Mouse (Mus musculus): ENCODE data around the gene Lyl1. TPM values are rescaled to one million over a fixed set of nuclear protein-coding genes. Genes with fewer than 3 reads are reported as not detected.
A peak's percentile ranks its signal among the peaks of the same experiment; 100 is the strongest.

The Lyl1 gene
- total RNA-seq, 2 experiments from 2014 or later = 8.4 to 9.1 TPM

DNA sequence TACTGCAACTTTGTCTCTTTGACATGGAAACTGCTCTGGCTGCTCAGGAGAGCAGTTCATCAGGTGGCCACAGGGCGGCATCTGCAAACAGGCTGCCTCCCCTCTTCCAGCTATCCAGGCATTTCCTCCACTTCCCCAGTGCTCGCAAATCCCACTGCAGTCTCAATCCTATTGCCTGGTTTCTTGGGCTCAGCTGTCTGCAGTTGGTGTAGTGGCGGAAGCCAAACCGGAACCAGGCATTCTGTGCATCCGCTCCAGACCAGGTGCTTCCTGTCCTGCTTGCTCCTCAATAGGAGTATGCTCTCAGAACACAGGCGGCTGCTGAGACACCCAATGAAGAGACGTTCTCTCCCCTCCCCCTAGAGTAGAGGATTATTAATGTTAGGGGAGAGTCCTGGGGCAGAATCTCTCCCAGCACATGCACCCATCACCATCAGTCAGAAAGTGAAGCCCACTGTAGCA, 1.4 kb upstream of the Lyl1 start:
- intact Hi-C loops (cut with DNase I) = loop anchor here (2.0 kb wide), 1 partner anchor 113 kb away; no protein-coding TSS in a partner anchor
- DNase-seq = peak; percentile 83 to 85

DNA sequence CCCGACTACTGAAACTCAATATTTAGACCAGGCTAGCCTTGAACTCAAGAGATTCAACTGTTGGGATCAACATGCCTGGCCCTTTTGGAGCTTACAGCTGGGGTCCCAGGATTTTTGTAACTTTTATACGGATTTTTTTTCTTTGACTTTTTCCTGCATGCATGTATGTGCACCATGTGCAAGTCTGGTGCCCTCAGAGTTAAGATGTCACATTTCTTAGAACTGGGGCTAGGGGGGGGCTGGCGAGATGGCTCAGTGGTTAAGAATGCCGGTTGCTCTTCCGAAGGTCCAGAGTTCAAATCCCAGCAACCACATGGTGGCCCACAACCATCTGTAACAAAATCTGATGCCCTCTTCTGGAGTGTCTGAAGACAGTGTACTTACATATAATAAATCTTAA, 731 bp upstream of the Lyl1 start:
- intact Hi-C loops (cut with DNase I) = no loop called here
- DNase-seq = no peak

DNA sequence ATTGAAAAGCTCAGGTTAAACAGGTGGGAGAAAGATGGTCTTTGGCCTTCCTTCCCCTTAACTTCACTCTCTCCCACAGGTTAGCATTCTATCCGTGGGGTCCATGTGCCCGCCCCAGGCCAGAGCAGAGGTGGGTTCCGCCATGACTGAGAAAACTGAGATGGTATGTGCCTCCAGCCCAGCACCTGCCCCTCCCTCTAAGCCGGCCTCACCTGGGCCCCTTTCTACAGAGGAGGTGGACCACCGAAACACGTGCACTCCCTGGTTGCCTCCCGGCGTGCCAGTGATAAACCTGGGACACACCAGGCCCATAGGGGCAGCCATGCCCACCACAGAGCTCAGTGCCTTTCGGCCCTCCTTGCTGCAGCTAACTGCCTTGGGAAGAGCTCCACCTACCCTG, 1.3 kb downstream of the Lyl1 start:
- intact Hi-C loops (cut with DNase I) = loop anchor here (2.0 kb wide), 1 partner anchor 42 kb away; no protein-coding TSS in a partner anchor
- peak in 1 of 2 experiments; percentile 19 for DNase-seq

DNA sequence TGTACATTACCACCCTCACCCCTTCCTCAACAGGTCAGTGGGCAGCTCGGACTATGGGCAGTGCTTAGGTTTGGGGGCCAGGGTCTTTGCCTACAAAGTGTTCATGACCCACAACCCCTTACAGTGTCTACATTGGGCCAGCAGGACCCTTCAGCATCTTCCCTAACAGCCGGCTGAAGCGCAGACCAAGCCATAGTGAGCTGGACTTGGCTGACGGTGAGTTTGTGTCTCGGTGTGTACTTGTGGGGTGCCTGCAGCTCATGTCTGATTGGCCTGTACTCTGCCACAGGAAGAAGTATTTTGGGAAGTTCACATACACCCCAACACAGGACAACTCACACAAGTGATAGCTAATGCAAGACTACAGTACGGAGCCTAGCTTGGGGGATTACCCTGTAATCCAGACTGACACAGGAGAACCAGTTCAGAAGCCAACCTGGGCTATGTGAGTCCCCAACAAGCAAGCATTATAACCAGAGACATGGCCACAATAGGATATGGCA, 1.8 kb downstream of the Lyl1 start:
- DNase-seq = no peak
- intact Hi-C loops (cut with DNase I) = loop anchor here (2.0 kb wide), 1 partner anchor 42 kb away; no protein-coding TSS in a partner anchor

DNA sequence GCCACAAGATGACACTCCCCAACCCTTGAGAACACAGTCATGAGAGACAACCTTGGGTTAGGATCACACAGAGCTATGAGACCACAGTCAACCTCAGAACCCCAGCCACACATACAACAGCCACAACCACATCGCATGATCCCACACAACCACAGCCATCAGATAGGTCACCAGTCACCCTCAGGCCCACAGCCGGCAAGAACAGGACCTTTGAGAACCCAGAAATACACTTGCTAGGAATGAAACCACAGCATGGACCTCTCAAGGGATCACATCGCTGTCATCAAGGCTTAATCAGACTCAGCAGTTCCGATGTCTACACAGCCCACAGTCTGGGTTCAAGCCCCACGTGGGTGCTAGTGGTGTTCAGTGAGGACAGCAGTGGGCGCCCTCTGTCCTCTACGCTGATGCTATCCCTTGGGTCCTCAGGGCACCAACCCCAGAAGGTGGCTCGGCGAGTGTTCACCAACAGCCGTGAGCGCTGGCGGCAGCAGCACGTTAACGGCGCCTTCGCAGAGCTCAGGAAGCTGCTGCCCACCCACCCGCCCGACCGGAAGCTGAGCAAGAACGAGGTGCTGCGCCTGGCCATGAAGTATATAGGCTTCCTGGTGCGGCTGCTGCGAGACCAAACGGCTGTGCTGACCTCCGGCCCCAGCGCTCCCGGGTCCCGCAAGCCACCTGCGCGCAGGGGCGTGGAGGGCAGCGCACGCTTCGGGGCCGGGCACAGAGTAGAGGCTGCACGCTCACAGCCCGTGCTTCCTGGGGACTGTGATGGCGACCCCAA, 2.4 kb downstream of the Lyl1 start:
- peak in 1 of 2 experiments; percentile 37 for DNase-seq
- intact Hi-C loops (cut with DNase I) = loop anchor here (2.0 kb wide), 1 partner anchor 43 kb away; no protein-coding TSS in a partner anchor

DNA sequence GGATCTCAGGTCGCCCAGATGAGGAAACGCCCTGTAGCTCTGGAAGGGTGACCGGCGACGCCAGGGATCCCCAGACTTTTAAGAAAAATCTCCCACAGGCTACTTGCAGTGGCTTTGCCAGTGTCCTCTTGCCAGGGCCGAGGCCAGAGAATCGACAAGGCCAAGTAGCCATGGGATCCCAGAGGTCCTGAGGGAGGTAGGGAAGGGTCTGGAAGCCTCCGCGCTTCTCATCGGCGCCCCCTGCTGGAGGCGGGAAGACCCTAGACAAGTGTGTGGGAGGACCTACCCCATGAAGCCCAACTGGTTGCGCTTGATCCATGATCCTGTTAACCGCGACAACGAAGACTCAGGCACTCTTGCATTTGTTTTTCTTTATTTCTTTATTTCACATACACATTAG, 3.1 kb downstream of the Lyl1 start:
- DNase-seq = peak; percentile 87 to 91
- intact Hi-C loops (cut with DNase I) = no loop called here

DNA sequence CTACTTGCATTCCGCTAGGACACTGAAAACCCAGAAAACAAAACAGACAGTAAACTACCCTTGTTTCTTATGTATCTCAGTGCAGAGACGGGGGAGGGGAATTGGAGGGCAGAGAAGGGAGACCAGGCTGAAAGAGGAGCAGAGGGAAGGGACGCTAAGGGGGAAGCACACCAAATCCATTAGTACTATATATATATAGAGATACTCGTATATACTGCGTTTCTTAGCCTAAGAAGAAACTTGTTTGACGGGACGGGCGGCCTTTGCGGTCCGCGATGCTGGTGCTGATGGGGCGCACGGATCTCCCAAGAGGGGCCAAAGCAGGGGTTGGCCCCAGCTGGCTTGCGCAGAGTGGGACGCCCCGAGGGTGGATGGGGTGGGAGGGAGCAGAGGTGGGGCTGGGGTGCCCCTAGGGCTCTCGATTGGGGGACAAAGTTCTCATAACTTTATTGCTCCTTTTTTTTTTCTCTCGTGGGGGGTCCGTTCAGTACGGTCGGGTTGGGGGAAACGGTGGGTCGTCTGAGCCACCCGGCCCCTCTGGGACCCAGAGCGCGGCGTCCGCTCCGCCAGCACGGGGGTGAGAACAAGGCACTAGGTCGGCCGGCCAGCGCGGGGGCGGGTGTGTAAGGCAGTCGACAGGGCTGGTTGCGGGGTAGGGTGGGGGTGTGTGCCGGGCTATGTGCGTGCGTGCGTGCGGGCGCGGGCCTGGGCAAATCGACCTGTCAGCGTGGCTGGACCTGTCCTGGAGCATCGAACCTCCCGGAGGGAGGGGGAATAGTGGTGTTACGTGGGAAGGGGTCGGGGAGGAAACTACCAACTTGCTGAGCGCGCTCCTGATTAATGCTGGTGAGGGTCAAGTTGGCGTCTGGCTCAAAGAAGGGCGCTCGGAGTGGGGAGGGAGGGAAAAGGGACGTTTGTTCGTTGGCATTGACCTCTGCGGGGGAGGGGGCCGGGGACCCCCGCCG, 3.9 kb downstream of the Lyl1 start:
- DNase-seq = peak in 1 of 2 experiments; percentile 58
- intact Hi-C loops (cut with DNase I) = no loop called here

DNA sequence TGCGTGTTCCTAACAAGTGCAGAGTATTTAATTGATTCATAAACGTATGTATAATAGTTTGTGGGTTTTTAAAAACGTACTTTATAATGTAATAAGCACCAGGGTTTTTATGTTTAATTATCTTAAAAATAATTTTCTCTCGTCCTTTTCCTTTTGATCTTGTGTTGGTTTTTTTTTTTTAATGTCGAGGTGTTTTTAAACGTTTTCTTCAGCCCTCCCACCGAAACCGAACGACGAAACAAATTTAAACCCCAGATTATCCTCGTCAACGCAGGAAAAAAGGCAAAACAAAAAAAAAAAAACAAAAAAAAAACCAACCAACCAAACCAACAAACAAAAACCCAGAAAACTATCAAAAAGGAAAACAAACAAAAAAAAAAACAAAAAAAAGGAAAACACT, 4.7 kb downstream of the Lyl1 start:
- intact Hi-C loops (cut with DNase I) = no loop called here
- DNase-seq = no peak

DNA sequence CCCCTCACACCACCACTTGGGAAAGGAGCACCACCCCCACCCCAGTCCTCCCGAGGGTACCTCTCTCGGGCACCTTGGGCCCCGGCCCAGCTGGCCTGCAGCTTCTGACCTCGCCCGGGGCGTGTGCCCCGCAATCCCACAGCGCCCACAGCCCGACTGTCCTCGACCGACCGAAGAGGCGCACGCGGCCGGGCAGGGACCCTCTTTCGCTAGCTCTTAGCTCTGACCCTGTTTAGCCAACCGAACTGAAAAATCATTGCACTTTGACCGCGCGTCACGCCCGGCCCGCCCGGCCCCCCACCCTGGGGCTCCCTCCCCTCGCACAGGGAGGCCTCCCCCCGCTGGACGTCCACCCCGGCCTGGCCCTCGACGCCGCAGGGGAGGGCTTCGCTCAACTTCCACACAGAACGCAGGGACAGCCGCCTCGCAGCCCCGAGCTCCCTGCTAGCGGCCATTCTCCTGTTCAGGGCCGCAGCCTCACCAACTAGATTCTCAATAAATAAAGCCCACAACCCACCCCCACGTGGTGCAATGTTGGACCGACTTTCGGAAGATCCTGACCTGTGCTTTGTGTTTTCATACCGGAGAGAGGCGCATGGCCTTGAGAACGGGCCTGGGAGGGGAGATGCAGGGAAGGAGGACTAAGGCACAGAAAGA, 5.5 kb downstream of the Lyl1 start:
- DNase-seq = peak; percentile 50 to 55
- intact Hi-C loops (cut with DNase I) = no loop called here

DNA sequence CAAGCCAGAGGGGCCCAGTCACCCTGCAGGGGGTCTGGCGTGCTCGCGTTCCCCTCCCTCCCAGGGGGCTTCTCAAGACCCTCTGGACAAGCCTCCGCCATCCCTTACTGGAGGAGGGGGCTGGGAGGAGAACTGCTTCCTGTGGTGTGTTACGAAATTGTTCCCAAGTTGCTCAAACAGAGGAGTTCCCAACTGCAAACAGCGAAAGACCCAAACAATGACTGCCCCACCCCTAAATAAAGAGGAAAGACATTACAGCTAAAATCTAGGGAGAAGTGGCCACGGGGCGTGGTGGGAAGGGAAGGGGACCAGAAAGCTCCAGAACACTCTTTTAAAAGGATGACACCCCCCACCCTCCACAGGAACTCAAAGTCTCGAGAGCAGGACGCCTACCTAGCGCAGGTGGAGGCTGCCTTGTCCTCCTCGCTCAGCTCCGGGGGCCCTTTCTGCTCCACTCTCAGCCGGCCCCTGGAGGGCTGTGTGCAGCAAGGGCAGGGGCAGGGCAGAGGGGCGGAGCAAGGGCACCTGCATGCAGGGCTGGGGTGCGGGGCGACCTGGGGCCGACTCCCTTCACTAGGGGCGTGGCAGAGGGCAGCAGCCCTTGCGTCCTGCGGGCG, 6.1 kb downstream of the Lyl1 start:
- DNase-seq = peak; percentile 50 to 51
- intact Hi-C loops (cut with DNase I) = no loop called here

DNA sequence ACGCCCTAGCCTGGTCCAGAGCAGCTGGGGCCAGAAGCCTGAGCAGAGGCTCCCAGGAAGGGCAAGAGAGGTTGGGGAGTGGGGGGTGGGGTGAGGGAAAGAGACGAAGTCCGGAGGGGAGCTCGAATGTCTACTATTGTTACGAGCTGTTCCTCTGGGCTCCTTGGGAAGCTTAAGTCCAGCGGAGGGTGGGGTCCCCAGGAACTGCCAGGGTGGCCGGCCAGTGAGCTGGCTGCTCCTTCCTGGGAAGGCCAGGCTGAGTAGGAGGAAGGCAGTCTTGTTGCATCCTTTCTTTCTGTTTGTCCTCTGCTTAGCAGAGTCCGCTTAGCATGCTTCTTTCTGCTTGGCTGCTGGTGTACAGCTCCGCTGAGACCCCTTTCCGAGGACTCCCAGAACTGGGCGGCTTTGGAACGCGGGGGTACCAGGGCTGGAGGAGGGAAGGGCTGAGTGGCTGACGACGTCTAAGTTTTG, 6.8 kb downstream of the Lyl1 start:
- DNase-seq = peak; percentile 51 to 53
- intact Hi-C loops (cut with DNase I) = no loop called here

DNA sequence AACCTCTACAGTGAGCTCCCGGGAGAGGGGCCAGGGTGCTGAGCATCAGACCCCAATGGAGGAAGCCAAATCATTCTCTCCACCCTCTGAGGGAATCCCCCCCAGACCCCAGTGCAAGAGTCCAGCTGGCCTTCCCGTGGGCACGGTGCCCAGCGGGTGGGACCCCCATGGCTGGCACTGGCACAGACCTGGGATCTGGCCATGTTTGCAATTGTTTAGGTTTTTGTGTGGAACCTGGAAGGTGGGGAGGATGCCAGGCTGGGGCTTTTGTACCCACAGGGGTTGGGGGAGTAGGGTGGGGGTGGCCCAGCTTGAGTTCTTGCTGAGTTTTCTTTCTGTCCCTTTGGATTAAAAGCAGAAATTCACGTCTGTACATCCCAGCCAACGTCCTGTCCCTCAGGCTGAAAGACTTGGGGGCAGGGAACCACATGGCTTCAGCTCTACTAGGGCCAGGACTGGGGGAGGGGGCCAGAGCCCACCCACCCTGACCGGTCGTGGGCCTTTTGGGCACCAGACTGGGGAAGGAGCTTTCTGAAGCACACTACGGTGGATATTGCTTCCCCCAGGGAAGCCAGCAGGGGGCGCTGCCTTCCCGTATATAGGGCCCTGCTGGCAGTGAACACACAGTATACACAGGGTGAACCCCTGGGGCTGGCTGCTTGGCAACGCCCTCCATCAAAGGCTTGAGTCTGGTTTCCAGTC, 7.7 kb downstream of the Lyl1 start:
- DNase-seq = peak; percentile 90 to 91
- intact Hi-C loops (cut with DNase I) = loop anchor here (1.0 kb wide), 3 partner anchors 28 to 106 kb away; no protein-coding TSS in a partner anchor

DNA sequence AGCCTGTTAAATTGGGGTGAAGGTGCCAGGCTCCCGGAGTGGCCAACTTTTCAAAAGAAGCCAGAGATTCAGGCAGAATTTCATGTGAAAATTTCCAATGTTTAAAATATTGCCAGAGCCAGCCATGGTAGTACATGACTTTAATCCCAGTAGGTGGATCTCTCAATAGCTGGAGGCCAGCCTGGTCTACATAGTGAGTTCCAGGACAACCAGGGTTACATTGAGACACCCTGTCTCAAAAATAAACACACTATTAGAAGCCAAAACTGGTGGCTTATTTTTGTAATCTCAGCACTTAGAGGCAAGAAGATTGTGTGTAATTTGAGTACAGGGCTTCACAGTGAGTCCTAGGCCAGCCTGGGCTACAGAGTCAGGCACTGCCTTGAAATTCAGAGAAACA, 8.7 kb downstream of the Lyl1 start:
- no peak for DNase-seq
- intact Hi-C loops (cut with DNase I) = loop anchor here (1.0 kb wide), 3 partner anchors 27 to 105 kb away; no protein-coding TSS in a partner anchor

DNA sequence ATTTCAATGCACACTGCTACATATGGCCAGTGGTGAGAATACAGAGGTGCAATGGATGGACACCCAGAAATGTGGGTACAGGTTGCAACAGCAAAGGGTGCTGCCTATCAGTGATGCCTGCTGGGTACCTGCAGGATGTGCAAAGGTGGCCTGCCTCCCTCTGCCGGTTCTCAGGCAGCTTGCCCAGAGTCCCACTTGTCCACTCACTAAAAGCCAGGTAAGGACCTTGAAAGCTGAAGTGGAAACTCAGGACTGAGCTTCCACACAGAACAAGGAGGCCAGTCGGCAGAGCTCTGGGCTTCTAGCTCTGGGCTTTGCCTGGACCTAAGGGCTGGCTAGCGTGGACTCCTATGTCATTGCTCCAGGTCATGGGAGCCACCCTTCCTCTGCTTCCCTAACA, 10.1 kb downstream of the Lyl1 start:
- intact Hi-C loops (cut with DNase I) = no loop called here
- DNase-seq = peak in 1 of 2 experiments; percentile 11

DNA sequence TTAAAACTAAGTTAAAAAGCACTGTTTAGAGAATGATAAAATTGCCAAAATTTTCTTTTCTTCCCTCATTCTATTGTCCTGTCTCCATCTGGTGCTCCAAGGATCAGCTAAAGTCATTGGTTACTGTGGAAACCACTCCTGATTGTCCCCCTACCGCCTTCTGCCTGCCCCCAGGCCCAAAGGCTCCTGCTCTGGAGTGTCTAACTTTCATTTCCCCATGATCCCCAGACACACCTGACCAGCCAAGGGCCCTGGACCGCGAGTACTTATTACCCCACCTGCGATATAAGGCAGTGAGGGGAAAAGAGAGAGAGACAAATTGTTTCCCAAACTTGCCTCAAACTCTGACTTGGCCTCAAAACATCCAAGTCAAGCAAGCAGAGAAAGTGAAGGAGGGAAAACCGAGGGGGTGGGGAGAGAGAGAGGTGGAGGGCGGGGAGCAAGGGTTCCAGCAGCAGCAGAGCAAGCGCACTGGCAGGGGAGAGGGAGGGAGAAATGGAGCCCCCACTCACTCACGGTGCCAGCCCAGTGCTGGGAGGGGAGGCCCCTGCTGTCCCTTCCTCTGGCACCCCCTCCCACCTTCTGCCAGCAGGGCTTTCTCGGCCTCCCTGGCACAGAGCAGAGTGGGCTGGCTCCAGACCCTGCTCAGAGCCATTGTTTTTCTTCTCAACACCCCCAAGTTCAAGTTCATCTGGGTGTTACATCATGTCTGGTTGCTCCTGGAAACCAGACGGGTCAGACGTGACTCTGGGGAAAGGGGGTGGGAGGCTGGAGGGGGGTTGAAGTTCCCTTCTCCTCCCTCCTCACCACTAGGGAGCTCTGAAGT, 10.9 kb downstream of the Lyl1 start:
- intact Hi-C loops (cut with DNase I) = no loop called here

DNA sequence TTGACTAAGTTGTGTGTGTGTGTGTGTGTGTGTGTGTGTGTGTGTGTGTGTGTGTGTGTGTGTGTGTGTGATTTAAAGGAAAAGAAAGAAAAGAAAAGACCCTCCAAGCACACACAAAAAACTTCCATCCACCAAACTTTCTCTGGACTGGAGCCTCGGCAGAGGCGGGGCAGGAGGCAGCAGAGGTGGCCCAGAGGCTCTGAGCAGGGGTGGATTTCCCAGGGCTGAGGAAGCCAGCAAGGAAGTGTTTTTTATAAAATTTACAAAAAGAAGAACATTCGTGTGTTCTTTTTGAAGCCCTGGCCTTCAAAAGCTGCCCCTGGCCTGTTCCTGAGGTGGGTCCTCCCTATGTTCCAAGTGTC, 11.5 kb downstream of the Lyl1 start:
- peak; percentile 66 to 68 for DNase-seq
- intact Hi-C loops (cut with DNase I) = no loop called here

More for the DNA sequence above, 10.9 kb downstream of the Lyl1 start:
- DNase-seq = peak; percentile 77 to 80

DNA sequence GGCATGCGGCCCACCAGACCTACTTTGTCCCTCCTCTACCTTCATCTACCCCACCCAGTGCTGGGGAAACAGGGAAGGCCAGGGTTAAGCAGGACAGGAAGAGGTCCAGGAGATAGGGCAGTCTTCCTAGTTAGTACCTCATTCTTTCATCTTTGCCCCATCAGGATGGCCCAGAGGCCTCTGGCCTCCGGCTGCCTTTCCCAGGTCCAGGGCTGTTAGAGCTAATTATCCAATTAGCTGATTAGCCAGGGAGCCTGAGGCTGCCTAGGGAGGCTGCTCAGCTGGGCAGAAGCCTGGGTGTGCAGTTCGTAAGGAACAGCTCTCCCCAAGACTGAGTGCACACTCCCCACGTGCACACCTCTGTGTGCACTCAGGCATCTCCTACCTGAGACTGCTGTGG, 12.1 kb downstream of the Lyl1 start:
- intact Hi-C loops (cut with DNase I) = no loop called here
- no peak for DNase-seq

DNA sequence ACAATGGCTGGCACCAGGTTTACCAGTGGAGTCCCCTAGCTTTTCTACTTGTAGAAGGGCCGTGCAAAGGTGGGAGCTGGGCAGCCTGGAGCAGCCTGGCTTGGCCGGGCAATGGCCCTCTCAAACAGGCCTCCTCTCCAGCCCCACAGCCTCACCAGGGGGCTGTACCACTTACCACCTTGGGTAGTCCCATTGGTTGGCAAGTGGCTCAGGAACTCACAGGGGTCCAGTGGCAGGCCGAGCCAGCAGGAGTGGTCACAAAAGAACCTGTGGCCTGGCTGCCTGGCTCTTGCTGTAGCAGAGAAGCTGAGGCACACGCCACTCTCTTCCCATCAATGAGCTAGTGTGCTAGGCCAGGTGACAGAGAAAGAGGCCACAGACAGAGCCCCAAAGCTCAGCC, 12.9 kb downstream of the Lyl1 start:
- no peak for DNase-seq
- intact Hi-C loops (cut with DNase I) = no loop called here

Data from heart, postnatal 10 days (tissue).